Mouse (Mus musculus): ENCODE data around the gene Ttn.

Ttn gene

DNA sequence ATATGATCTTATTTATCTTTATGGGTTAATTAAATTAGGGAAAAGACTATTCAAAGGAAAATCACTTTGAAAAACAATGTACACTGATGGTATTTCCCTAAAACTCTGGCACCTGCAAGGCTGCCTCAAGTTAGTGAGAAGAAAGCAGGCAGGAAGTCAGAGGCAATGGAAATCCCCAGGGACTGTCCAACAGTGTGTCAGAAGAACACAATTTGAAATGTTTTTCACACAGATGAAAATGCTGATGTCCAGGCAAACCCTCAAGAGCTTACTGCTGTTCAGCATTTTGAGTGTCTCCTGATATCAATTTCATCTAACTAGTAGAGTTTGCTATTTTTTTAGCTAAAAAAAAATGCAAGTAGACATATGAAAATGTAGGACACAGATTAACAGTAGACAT is 161.9 kb downstream of the Ttn start:
- DNase-seq (ENCODE audit: low read depth): no peak

- DNase-seq (ENCODE audit: low read depth): no peak
Measured at GRCm38 (mm10) chr2:76817796-76818195, 164.6 kb downstream of the Ttn start.

DNA sequence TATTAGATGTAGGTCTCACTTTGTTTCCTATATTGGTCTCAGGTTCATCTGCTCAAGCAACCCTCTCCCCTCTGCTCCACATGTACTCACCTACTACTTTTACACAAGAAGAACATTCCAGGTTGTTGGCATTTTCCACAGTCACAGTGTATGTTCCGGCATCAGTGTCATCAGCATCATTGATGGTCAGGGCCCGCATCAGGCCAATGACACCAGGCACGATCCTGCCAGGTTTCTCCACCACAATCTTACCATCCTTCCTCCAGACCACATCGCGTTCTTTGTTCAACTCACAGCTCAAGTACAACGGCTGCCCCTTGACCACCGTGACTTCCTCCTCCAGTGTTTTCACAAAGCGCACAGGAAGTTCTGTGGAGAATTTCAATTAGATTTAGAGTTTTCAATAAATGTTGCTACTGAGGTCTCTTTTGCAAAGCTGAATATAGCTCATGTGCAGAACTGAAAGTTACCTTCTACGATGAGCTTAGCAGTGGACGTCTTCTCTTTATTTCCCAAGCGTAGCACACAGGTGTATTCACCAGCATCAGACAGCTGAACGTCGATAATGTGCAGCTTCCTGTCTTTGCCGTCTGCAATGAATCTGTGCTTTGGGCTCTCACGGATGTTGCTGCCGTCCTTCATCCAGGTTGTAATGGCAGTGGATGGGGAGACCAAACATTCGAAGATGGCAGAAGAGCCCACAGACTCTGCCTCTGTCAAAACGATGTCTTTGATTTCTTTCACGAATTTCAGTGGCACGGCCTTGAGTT is 168.1 kb downstream of the Ttn start:
- no peak for DNase-seq (ENCODE audit: low read depth)

DNA sequence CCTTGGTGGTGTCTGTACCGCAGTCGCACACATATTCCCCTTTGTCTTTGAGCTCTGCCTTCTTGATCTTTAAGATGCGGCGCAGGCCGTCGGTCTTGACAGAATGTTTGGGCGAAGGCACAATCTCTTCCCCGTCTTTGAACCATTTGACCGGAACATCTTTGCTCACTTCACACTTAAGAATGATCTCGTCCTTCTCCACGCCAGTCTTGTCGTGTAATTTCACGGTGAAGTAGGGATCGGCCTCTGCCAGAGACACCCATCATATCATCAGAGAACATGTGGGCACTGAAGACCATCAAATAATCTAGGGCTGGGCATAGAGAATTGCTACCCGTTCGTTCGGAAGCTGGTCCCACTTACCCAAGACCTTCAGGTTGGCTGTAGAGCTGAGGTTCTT is 171.2 kb downstream of the Ttn start:
- no peak for DNase-seq (ENCODE audit: low read depth)

GRCm38 (mm10) chr2:76808334-76808733 is 174.0 kb downstream of the Ttn start:
- DNase-seq (ENCODE audit: low read depth): no peak

DNA sequence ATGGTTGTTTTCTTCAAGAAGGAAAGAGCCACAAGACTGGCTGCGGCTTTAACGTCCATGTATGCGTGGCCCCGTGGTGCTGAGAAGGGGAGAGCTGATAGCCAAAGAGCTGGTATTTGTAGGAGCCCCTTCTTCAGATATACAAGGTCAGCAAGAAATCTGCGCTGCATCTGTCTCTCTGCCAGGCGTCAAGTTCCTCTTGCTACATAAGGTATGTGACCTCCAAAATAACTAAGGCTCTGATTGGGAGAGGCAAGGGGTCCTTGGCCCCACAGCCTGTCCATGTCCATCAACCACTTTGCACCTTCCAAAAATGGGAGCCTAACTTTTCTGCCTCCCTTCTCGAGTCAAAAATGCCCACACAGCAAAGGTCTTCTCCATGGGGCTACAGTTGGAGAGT is 175.1 kb downstream of the Ttn start:
- DNase-seq (ENCODE audit: low read depth): no peak

DNA sequence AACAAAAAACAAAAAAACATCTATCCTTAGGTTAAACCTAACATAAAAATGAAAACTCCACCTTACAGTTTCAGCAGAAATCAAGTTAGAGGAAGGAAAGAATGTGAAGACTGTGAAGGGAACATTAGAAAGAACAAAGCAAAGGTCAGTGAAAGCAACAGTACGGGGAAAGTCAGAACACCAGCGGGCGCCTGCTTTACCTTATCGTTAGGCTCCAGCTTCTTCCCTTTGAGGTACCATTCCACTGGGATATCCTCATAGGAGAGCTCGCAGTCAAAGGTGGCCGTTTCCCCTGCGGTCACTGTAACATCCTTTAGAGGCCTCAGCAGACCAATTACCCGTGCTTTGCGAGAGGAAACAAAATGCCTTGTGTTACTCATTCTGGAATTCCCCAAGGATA is 175.5 kb downstream of the Ttn start:
- DNase-seq (ENCODE audit: low read depth): no peak

DNA sequence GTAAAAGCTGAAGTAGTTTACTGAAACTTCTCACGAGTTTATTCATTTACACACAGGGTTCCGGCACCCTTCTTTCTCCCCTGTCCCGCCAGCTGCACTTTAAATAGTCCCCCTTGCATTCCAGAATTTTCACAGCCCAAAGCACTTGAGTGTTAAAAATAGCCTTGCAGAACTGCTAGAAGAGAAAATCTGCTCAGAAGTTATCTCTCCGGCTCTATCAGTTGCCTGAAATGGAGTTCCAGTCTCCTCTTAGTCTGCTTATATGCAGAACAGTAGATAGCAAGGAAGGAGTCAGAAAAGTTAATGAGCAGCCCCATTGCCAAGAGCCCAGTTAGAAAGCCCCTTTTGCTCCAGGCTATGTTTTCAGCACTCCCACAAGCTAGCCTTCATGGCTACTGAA is 176.0 kb downstream of the Ttn start:
- DNase-seq (ENCODE audit: low read depth): no peak

DNA sequence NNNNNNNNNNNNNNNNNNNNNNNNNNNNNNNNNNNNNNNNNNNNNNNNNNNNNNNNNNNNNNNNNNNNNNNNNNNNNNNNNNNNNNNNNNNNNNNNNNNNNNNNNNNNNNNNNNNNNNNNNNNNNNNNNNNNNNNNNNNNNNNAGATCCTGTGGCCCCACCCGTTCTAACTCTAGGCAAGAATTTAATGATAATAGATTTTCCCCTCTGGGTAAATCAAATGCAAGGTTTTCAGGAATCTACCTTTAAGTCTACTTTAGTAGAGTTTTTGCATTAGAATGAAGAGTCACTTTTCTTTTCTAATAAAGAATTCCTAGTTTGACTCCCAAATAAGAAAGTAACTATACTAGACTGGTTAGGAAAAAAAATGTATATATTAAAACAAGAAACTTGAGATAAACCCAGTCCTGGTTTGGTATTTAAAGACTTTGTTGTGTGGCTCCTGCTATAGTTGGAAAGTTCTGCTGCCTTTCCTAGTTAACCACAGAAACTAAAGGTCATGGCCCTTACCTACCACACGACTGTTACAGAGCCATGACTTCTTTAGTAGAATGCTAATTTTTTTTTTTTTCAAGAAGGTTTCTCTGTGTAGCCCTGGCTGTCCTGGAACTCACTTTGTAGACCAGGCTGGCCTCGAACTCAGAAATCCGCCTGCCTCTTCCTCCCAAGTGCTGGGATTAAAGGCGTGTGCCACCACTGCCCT is 177.0 kb downstream of the Ttn start:
- no peak for DNase-seq (ENCODE audit: low read depth)

DNA sequence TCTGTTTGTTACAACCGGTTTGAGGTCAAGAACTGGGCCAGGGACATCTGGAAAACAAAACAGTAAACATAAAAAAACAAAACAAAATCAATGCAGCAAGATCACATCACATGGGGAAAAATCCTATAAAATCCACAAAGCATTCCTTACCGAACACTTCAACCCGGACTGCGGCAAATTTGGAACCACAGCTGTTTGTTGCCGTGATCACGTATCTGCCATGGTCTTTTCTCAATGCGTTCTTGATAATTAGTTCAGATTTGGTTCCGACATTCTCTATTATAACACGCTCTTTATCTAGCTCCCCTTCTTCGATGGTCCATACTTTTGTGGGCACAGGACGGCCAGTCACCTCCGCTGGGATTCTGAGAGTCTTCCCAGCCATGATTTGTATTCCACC is 198.2 kb downstream of the Ttn start:
- DNase-seq (ENCODE audit: low read depth): no peak

DNA sequence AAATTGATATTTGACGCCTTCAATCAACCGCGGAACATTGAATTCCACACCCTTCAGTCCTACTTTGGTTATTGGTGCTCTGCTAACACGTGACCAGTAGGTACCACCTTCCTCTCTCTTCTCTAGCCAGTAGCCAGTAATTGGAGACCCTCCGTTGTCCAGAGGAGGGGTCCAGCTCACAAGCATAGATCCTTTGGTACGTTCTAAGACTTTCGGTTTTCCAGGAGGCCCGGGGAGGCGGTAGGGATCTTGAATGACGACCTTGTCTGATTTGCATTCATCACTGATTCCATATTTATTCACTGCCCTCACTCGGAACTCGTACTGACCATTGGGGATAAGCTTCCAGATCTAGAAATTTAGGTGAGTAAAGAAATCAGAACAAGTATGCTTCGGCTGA is 201.6 kb downstream of the Ttn start:
- no peak for DNase-seq (ENCODE audit: low read depth)

GRCm38 (mm10) chr2:76769831-76770230 is 212.5 kb downstream of the Ttn start:
- DNase-seq (ENCODE audit: low read depth): no peak

GRCm38 (mm10) chr2:76767231-76767630 is 215.1 kb downstream of the Ttn start:
- no peak for DNase-seq (ENCODE audit: low read depth)

DNA sequence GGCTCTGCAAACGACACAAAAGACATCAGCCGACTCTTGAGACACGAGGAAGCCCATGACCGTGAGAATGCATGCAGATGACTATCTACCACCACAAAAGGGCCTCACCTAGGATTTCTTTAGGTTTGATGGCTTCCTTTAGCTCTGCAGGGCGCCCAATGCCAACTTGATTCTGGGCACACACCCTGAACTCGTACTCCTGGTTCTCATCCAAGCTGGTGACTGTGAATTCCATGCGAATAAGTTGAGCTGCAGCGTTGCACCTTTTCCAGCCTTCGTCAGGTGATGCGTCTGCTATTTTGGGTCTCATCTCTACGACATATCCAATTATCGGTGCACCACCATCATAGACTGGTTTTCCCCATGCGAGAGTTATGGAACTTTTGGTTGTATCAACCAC is 217.8 kb downstream of the Ttn start:
- no peak for DNase-seq (ENCODE audit: low read depth)

- DNase-seq (ENCODE audit: low read depth): no peak
Measured at GRCm38 (mm10) chr2:76762154-76762553, 220.2 kb downstream of the Ttn start.

- DNase-seq (ENCODE audit: low read depth): no peak
Measured at GRCm38 (mm10) chr2:76756461-76756860, 225.9 kb downstream of the Ttn start.

DNA sequence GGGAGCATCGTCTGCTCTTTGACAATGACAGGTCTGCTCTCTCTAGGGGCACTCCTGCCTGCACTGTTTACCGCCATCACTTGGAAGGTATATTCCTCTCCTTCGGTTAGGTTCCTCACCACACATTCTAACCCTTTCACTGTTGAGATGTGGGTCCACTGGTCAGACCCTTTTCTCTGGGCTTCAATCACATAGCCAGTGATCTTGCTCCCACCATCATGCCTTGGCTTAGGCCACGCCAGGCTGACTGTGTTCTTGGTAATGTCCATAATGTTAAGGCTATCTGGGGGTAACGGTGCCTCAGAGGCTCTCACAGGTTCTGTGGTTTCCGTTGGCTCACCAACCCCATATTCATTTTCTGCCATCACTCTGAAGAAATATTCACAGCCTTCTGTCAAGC is 230.4 kb downstream of the Ttn start:
- DNase-seq (ENCODE audit: low read depth): no peak

DNA sequence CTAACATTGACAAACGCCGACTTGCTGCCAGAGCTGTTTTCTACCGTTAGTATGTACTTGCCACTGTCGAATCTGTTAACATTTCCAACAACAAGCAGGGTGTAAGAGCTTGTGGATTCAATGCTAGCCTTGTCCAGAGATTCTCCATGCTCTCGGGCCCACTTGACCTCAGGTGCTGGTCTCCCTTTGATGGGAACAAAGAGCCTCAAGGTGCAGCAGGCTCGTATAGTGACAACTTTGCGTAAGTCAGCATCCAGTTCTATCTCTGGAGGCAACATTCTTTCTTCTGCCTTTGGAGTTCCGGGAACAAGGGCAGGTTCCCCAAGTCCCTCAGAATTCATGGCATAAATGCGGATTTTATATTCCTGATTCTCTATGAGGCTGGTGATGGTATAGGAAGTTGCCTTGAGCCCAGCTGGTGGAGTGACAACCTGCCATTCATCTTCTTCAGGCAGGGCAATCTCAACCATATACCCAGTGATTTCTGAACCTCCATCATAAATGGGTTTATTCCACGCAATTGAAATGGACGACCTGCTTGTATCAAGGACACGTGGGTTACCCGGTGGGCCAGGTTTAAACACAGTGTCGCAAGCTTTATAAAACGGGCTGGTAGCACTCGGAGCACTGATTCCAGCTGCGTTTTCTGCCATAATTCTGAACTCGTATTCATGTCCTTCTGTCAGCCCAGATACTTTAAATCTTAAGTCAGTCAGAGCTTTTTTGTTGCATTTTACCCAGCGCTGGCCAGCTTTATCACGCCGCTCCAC is 232.8 kb downstream of the Ttn start:
- DNase-seq (ENCODE audit: low read depth): no peak

- no peak for DNase-seq (ENCODE audit: low read depth)
Measured at GRCm38 (mm10) chr2:76748696-76749095, 233.7 kb downstream of the Ttn start.

DNA sequence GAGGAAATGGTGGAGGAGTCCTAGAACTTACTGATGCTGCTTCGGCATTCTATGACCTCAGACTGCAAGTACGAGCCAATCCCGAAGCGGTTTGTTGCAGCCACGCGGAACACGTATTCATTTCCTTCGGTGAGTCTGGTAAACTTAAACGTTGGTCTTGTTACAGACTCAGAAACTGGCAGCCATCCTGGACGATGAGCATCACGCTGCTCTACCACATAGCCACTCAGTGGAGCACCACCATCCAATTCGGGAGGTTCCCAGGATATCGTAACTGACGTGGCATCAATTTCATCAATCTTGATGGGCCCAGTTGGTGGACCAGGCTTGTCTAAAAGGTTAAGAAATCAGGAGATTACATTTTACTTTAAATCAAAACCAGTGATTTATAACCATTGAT is 262.7 kb downstream of the Ttn start:
- DNase-seq (ENCODE audit: low read depth): no peak

GRCm38 (mm10) chr2:76714984-76715383 is 267.4 kb downstream of the Ttn start:
- peak; percentile 21 for DNase-seq (ENCODE audit: low read depth)

GRCm38 (mm10) chr2:76708512-76708911 is 273.8 kb downstream of the Ttn start:
- peak; percentile 41 for DNase-seq (ENCODE audit: low read depth)

DNA sequence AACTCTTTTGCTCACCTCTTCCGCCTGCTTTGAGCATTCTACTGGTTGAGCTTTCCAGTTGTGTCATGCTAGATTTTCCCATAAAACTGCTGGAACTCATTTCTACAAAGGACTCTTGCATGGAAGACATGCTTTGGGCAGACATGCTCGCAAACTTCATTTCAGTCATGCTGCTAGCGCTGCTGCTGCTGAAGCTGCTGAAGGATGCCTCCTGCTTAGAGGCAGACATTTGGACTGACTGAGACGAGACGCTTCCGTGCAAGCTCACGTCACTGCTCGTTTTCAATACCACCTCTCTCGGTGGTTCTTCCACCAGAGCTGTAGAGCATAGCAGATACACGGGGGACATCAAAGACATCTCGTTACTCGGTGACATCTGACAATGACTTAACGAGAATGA is 276.7 kb downstream of the Ttn start:
- DNase-seq (ENCODE audit: low read depth): no peak

Data from 416B (cell line).